ENCODE assay signal across 11 mouse cellular contexts in the genomic region with DNA sequence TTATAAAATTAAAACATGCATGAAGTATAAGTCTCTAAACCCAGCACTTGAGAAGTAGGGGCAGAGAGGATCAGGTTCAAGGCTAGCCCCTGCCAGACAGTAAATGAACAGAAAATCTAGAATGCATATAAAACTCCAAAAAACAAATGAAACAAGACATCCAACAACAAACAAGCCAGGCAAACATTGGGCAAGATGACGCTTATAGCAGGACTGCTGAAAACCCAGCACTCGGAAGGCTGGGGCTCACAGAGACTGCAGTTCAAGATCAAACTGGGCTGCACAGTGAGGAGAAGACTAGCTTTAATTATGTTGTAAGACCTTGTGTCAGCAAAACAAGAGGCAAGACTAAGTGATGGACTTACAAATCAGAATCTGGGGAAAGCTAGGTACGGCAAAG.
"Had no signal": no experiment of that assay in that cellular context is flagged by ENCODE, and none has a peak within 500 bp of the region (broad histone marks: within the 10 kb centered on the region; RNA-seq: fewer than 3 reads in every experiment).

No protein-coding gene starts in this region.

- DNase-seq: retina, postnatal 1 day; right cerebral cortex, adult 18-20 months; right cerebral cortex, postnatal 25 days; right cerebral cortex, postnatal 4 days; spleen, adult 18-20 months; thymus, adult 18-20 months; thymus, adult 2 months; thymus, postnatal 14 days; thymus, postnatal 25 days; thymus, postnatal 36 days; thymus, postnatal 4 days had no signal
